Mouse (Mus musculus) retina, embryonic 14.5 days (tissue): ENCODE data around the gene Ube2g2.

ENCODE experiments used
- DNase-seq: peaks from one replicate; pipeline ENCODE4 v3.0.0-alpha.2; 2015; ENCODE audit warnings: low spot score

Ube2g2 gene

GRCm38 (mm10) chr10:77622055-77622988 lies at the start of gene Ube2g2:
Gene Ube2g2 (plus strand): TSS chr10:77622275.
- peak; percentile 92 for DNase-seq

GRCm38 (mm10) chr10:77573162-77573561 lies 48.9 kb upstream of the Ube2g2 start:
- no peak for DNase-seq

- no peak for DNase-seq
Measured at GRCm38 (mm10) chr10:77580027-77580920, 41.8 kb upstream of the Ube2g2 start.

DNA sequence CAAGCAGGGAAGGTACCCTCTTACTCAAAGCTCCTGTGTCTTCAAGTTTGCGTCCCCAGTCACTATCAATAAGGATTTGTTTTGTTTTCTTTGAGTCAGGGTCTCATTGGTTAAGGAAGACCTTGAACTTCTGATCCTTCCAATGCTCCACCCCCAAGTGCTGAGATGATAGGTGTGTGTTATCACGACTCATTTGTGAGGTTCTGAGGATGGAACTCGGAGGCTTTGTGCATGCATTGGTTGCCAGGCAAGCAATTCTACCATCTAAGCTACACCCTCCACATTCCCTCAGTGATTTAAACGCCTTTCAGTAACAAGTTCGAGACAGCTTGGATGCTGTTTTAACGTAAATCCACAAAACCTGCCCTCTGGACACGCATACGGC lies 41.1 kb upstream of the Ube2g2 start:
- no peak for DNase-seq

GRCm38 (mm10) chr10:77581408-77582284 lies 40.4 kb upstream of the Ube2g2 start, which contains the start of gene Pttg1ip:
Gene Pttg1ip (plus strand): TSS chr10:77581720.
- DNase-seq: peak; percentile 100

DNA sequence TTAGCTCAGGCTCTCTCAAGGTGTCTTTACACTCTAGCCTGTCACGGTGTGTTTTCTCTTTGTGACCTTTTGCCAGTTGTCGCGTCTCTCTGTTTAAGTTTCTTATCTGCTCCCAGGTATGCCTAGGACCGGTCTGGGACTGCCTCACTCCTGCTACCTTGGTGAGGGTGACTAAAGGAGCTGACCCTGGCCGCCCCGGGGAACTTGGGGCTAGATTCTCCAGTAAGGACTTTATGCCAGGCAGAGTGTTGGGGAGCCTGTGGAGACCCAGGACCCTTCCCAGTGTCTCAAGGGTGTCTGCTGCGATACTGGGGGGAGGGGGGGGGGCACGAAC lies 39.8 kb upstream of the Ube2g2 start:
- no peak for DNase-seq

DNA sequence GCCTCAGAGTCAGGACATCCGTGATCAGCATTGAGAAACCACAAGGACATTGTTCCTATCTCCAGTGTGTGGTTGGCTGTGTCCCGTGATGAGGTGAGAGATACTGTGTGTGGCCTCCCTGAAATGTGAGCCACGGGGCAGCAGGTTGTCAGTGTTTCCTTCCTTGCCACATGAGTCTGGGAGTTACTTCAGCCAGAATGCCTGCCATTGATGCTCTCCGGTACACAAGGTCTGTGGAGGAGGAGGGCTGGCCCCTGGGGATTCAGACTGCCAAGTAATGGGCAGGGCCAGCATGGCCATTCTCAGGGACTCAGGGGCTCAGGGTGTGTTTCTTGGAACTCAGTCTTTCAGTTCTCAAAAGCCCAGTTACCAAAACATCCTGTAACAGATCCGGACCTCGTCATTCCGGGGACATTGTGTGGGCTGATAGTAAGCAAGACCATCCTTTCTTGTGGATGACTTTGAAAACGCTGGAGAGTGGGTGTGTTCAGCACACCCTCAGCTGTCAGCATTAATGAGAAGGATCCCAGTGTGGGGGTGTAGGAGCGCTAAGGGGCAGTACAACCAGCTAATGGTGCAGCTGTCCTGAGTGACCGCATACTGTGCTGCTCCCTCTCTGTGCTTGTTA lies 38.2 kb upstream of the Ube2g2 start:
- no peak for DNase-seq

GRCm38 (mm10) chr10:77586637-77587036 lies 35.4 kb upstream of the Ube2g2 start:
- no peak for DNase-seq

DNA sequence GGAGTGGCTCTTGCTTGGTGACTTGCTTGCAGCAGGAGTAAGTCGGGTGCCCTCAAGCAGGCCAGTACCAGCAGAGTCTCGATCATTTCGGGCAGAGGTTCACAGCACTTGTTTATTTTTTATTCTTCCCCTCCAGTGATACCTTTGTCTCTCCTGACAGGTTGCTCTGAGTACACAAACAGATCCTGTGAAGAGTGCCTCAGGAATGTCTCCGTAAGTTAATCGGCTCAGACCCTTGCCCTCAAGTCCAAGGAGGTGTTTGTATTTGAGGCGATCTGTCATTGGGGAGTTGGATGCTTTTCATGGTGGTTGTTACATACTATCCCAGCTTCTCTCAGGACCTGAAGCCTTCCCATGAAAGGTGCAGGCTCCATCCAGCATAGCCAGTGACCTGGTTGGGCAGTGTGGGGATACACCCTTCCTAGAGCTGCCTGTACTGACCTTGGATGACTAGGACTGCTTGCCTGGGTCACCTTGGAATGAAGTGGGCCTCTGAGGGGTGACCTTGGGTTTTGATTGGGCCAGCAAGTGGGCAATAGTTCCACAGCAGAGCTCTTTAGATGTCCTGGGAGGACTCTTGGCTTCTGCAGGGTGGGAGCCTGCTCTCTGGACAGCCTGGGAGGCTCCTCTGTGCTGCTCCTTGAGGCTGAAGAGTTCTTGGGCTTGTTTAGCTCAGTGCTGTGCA lies 34.8 kb upstream of the Ube2g2 start:
- no peak for DNase-seq

DNA sequence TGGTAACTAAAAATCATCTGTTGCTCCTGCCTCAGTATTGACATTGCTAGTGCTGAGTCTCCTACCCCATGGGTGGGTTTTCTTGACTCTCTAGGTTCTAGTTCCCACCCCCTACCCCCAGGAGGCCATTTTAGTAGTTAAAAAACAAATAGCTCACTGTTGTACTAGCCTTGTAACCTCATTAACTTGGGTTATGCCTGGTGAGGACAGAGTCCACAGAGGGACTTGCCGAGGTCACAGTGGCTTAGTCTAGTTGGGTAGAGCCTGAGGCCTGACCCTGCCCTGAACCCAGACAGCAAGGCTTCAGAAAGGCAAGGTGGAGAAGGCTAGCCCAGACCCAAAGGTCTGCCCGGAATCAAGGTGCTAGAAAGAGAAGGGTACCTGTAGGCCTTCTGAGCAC lies 34.0 kb upstream of the Ube2g2 start:
- DNase-seq: no peak

- no peak for DNase-seq
Measured at GRCm38 (mm10) chr10:77589117-77589516, 33.0 kb upstream of the Ube2g2 start.

DNA sequence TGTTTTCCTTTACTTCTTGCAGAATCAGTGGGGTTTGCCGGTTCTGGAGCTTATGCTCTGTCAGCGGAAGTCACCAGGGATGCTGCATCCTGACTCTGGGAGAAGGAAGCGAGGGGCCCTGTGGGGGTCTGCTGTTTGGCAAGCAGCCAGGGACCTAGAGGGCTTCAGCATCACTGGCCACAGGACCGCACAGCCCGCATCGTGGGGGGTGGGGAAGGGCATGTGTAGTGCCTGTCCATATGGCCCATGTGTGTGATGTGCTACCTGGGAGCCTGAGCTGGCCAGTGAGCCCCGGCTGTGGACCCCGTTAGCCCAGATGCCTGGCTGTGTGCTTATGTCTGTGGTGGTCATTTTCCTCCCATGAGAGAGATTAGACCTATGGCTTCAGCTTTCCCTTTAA lies 32.3 kb upstream of the Ube2g2 start:
- DNase-seq: no peak

GRCm38 (mm10) chr10:77590812-77591211 lies 31.3 kb upstream of the Ube2g2 start:
- peak; percentile 78 for DNase-seq

- no peak for DNase-seq
Measured at GRCm38 (mm10) chr10:77591546-77591945, 30.5 kb upstream of the Ube2g2 start.

GRCm38 (mm10) chr10:77596060-77596459 lies 26.0 kb upstream of the Ube2g2 start:
- no peak for DNase-seq

DNA sequence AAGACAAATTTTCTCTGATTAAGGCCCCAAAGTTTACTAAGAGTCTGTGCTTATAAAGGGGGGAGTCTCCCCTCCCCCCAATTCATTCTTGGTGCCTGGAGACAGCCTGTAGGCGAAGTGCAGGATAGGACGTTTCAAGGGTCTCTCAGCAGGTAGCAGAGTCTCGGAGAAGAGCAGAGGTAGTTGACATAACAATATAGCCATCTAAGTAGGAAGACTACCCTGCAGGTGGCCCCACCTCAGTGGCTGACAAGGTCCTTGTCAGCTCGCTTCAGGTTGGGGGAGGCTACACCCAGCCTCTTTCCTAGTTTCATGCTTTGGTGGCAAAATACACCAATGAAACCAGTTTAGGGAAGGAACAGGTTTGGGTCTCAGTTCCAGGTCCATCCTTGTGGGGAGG lies 19.1 kb upstream of the Ube2g2 start:
- no peak for DNase-seq

DNA sequence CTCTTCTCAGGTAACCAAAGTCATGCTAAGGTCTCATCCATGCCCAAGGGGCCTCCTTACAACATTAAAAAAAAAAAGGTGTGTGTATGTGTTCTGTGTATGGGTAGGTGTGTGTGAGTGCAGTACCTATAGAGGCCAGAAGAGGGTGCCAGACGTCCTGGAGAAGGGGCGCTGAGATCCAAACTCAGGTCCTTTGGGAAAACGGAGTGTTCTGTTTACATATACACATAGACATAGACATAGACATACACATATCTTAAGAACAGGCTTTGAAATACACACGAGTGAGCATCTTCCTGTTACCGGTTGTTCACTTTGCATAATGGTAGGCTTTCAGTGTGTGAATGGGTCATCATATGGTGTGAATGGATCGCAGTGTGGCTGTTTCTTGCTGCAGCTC lies 18.0 kb upstream of the Ube2g2 start:
- no peak for DNase-seq

GRCm38 (mm10) chr10:77604958-77605357 lies 17.1 kb upstream of the Ube2g2 start:
- no peak for DNase-seq

DNA sequence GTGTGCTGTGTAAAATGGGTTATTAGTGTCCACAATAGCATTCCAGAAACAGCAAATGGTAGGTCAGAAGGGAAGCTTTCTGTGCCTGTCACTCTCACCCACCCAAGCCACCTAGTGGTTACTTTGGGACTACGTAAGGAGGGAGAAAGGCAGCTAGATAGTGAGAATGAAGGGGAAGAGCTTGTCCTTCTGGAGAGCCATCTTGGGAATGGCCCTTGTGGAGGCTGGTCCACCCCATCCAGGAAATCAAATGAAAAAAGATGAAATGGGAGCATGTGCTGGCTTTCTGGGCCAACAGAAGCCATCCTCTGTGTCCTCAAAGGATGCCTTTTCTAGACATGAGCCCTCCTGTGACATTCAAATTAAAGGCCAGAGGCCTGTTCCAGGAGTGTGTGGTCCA lies 16.7 kb upstream of the Ube2g2 start:
- DNase-seq: no peak

DNA sequence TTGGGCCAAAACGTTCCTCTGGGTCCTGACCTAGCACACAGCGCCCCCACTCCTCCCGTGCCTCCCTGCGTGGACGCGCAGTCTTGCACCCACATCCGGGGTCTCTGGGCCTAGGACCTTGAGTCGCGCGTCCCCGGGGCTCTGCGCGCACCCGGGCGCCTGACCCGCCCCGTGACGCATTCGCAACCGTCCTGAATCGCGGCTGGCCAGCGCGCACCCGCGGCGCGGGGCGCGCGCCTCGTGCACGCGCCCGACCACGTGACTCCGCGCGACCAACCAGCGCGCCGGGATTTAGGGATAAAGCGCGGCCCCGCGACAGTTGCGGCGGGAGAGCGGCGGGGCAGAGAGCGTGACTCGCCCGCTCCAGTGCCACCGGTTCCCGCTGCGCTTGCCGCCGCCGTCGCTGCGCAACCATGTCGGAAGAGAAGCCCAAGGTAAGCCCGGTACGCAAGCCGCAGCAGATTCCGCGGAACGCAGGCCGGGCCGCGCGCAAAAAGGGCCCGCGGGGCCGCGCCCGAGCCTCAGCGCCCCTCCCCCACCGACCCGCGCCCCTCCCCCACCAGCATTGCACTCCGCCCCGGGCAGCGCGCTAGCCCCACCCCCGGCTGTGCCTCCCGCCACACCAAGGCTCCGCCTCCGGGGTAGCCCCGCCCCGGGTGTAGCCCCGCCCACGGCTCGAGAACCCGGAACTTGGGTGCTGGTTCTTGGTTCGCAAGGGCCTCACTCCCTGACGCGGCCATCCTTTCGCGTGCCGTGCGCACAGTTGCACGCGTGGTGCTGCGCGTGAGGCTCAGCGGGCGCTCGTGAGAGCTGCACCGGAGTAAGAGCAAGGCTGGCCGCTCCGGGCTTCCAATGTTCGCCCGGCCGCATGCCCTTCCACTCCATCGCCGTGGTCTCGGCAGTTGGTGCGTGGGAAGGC lies 15.9 kb upstream of the Ube2g2 start, which contains the start of the genes Sumo3 and Gm49325:
Gene Sumo3 (plus strand): TSS at position 190 of the 919 bp plus-strand sequence.
Gene Gm49325 (plus strand): TSS at position 290 of the 919 bp plus-strand sequence.
- DNase-seq: peak; percentile 92
